Mouse (Mus musculus) large intestine, adult 2 months (tissue): ENCODE results near the gene Tuft1. TPM values are rescaled to one million over a fixed set of nuclear protein-coding genes. Genes with fewer than 3 reads are reported as not detected.

Experiments
- polyA plus RNA-seq: library from polyadenylated mRNA; depleted of rRNA; stranded (reverse); fragments of >200 nt; gene quantifications from 2 replicates; pipeline ENCODE4 v1.2.3, GENCODE M21; 2012; rRNA removed

The Tuft1 gene
- polyA plus RNA-seq, 1 experiment, result 25.5 TPM

Other genes starting within 250 kb of the Tuft1 start
- 0.12 and 0.23 TPM in 2 replicates for gene Tdrkh, start 245.6 kb downstream of the Tuft1 start, polyA plus RNA-seq
- gene Mrpl9, start 215.6 kb downstream of the Tuft1 start, polyA plus RNA-seq, result 33.9 and 37.9 TPM in 2 replicates
- 0.31 TPM in 1 of 2 replicates, not detected in the other for gene Oaz3, start 215.0 kb downstream of the Tuft1 start, polyA plus RNA-seq
- gene Celf3, start 180.6 kb downstream of the Tuft1 start, polyA plus RNA-seq, result 6.4 and 8.6 TPM in 2 replicates
- gene Riiad1, start 178.5 kb downstream of the Tuft1 start, polyA plus RNA-seq, result 0.36 and 0.86 TPM in 2 replicates
- 5.5 and 6.7 TPM in 2 replicates for gene Snx27, start 76.2 kb downstream of the Tuft1 start, polyA plus RNA-seq
- gene Gm10972, start 15.8 kb downstream of the Tuft1 start, polyA plus RNA-seq, result not detected in 2 replicates
- gene Selenbp2, start 34.7 kb upstream of the Tuft1 start, polyA plus RNA-seq, result 4.9 and 6.3 TPM in 2 replicates
- gene Cgn, start 127.6 kb upstream of the Tuft1 start, polyA plus RNA-seq, result 30.1 and 35.1 TPM in 2 replicates
- 8.4 and 11.6 TPM in 2 replicates for gene Pogz, start 178.7 kb upstream of the Tuft1 start, polyA plus RNA-seq
- 281 and 331 TPM in 2 replicates for gene Psmb4, start 228.1 kb upstream of the Tuft1 start, polyA plus RNA-seq